Mouse (Mus musculus) frontal cortex, postnatal 10 days (tissue): ENCODE measurements at regions not wholly inside any gene's neighbourhood (a gene's known extent, or its start where the extent isn't known, plus 50 kb on each side); places are given as distances from the start of the nearest gene placed in this dataset.

Experiments
- DNase-seq, 2 experiments: peaks; one replicate each; pipeline ENCODE4 v3.0.0; 2022; ENCODE audit warnings: low spot score in 2 of 2, mixed read lengths in 1 of 2

GRCm38 (mm10) chr5:100246709-100247108, 87.1 kb upstream of the Tmem150c start:
- DNase-seq, result no peak

DNA sequence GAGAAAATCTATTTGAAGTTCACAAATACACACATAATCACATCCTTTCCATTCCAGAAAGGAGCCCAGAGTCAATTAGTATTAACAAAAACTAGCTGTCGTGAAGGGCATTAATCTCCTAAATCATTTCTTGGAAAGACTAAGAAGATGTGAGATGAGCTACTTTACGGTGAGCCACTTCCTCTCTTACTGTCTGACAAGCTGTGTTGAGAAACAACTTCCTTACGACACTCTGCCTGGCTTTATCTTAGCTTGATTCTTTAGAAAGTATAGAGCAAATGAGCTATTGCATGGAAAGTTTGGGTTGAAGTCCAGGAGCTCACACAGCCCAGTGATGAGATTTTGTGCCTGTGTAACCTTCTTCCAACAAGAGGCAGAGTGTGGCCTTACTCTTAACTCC, 85.2 kb upstream of the Tmem150c start:
- DNase-seq, result no peak

DNA sequence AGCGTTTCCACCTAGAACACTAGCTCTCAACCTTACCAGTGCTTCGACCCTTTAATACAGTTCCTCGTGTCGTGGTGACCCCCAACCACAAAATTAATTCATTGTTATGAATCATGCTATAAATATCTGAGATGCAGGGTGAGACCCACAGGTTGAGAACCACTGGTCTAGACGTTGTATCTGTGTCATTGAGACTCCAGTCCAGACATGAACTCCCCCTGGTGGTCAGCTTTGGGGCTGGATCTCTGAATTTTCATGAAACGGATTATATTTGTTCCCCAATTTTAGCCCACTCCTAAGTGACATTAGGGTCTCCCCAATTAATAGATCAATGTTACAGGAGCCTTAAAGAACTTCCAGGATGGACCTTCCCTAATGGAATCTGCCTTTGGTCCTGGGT, 81.3 kb upstream of the Tmem150c start:
- DNase-seq, result peak in 1 of 2 experiments; percentile 28

GRCm38 (mm10) chr5:100239632-100240031, 80.0 kb upstream of the Tmem150c start:
- DNase-seq, result no peak

GRCm38 (mm10) chr5:100238287-100239036, 78.9 kb upstream of the Tmem150c start:
- no peak for DNase-seq

- no peak for DNase-seq
Measured at GRCm38 (mm10) chr5:100237674-100238278, 78.2 kb upstream of the Tmem150c start.

GRCm38 (mm10) chr5:100236277-100236676, 76.7 kb upstream of the Tmem150c start:
- no peak for DNase-seq

- DNase-seq, result no peak
Measured at GRCm38 (mm10) chr5:100232076-100232475, 72.5 kb upstream of the Tmem150c start.

DNA sequence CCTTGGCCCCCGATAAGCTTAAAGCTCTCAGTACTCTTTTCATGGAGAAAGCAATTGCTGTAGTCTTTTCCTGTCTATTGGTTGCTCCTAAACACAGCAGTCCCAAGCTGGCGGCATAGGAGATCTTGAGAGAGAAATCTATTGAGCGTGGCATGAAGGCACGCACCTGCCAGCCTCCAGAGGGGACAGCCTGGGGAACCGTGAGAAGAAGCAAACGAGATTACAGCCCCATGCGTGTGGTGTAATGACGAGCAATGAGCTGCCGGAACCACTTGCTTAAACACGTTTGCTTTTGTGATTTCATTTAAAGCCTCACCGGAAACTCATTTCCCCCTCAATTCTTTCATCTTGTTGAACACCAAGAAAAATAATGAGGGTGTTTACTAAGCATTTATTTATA, 72.0 kb upstream of the Tmem150c start:
- no peak for DNase-seq

GRCm38 (mm10) chr5:100230038-100230437, 70.4 kb upstream of the Tmem150c start:
- DNase-seq, result no peak

DNA sequence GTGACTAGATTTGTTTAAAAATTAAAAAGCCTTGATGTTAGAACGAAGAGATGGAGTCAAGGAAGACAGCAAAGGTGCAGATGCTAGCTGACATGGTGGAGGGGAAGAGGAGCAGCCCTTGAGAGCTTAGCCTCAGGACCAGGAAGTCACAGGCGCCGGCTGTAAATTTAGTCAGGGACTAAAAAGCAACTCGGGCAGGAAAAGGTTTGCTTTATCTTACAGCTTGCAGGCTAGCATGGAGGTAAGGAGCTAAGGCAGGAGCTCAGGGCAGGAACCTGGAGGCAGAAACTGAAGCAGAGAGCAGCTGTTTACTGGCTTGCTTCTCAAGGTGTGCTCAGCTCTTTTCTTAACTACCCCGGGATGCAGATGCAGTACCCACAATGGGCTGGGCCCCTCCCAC, 68.3 kb upstream of the Tmem150c start:
- no peak for DNase-seq

- DNase-seq, result no peak
Measured at GRCm38 (mm10) chr5:100226571-100227235, 67.1 kb upstream of the Tmem150c start.

GRCm38 (mm10) chr5:100225491-100225890, 65.9 kb upstream of the Tmem150c start:
- no peak for DNase-seq

DNA sequence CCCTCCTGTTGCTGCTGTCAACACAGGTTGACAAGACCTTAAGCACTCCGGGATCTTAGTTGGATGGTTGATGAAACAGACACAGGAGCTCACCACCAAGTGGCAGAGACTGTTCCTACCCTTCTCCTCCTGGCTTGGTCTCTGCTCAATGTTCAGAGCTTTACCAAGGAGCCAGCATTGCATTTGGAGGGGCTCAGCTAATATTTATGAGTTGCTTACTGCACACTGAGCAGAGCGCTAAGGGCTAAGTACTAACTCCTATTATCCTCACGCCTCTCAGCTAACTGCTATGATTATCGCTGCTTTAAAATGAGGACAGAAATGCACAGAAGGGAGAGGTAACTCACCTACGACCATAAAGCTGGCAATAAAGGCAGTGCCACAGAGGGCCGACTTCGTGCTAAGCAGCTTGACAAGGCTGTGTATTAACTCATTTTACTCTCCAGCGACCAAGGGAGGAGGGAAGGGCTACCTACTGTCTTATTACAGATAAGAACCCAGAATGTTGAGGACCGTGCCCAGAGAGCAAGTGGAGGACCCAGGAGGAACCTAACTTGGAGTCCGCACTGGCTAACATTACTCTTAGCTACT, 65.3 kb upstream of the Tmem150c start:
- no peak for DNase-seq

DNA sequence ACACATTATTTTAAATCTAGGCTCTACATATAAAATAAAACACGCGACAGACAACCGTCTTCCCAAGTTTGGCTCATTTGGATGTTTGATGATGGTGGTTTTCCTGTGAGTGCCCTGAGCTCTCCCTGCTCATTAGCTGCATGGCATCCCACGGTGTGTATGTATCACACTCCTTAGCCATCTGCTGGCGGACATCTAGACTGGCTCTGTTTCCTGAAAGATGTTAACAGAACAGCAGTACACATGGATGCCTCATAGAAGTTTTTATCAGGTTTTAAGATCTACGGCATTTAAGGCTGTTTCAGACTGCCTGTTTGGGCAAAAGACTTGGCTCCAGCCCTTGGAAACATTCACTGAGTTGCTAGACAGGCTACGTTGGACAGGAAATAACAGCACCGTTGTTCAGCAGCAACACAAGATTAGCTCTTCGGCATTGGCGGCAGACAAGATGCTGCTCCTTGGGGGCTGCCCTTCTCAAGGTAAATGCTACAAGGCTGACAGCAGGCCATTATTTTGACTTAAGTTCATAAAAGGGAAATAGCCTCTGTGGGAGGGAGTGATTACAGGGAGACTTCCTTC, 61.5 kb upstream of the Tmem150c start:
- no peak for DNase-seq

DNA sequence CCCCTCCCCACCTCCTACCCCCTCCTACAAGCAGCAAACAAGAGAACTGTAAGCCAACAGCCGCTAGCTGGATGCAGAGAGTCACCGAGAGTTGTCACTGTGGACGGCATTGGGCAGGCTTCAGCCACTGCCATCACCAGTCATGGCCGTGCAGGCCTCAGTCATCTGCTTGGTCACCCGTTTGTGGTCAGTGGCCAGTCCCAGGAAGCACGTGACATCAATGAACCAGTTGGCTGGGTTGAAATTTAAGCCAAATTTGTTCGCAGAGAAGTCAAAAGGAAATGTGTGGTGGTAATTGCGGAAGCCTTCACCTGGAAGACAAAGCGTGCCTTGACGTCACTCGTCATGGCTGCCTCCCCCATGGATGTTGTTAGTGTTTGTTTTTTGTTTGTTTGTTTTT, 60.7 kb upstream of the Tmem150c start:
- DNase-seq, result no peak

GRCm38 (mm10) chr5:100218256-100218851, 58.7 kb upstream of the Tmem150c start:
- DNase-seq, result no peak

DNA sequence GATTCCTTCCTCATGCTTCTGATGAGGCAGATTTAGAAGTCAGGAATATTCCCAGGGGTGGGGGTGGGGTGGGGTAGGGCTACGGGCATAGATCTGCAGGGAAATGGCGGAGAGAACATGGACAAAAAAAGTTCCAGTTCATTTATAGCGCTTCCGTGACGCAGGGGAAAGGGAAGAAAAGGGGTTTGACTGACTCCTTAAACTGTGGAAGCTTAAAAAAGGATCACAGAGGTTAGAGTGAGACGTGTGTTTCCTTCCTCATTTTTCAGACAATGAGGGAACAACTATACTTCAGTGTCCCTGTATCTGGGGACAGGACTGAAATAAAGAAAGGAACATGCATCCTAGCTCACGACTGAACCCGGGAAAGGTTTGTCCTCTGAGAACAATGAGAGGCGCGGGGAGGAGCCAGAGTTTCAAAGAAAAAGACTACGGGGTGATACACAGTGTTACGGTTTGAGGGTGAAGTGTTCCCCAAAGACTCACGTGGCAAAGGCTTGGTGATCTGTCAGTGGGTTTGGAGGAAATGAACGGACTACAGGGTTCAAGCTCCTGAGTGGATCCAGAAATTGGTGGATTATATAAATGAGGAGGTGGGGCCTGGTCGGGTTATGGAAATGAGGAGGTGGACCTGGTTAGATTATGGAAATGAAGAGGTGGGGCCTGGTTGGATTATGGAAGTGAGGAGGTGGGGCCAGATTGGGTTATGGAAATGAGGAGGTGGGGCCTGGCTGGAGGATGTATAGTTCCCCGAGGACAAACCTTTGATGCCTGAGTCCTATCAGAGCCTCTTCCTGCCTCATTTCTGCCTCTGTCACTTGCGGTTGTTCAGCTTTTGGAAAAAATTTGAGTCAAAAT, 57.8 kb upstream of the Tmem150c start:
- DNase-seq, result no peak

- DNase-seq, result no peak
Measured at GRCm38 (mm10) chr5:100213901-100214300, 54.3 kb upstream of the Tmem150c start.

GRCm38 (mm10) chr5:100210708-100211107, 51.1 kb upstream of the Tmem150c start:
- DNase-seq, result no peak
